Mouse (Mus musculus): ENCODE measurements at regions not wholly inside any gene's neighbourhood (a gene's known extent, or its start where the extent isn't known, plus 50 kb on each side); places are given as distances from the start of the nearest gene placed in this dataset.

DNA sequence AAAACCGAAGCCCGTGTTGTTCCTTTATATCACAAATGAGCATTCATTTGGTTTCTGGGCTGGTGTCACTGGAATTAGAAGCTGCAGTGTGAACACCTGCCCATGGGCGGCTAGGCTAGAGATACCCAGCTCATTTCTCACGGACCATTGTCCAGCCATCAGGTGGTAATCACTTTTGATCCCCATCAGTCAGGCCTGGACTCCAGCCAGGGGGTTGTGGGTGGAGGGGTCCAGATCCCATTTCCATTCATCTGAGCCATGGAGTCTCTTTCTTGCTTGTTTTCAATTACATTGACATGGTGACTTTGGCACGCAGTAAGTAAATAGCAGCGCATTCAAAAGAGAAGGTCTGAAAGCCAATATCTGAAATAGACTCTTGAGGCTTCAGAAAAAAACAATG is 276.1 kb upstream of the 4930412O13Rik start:
- TF ChIP-seq GATA4 (IDR thresholded peaks at IDR 0.05; ENCODE audit: insufficient replicate concordance, low read length), result no peak

DNA sequence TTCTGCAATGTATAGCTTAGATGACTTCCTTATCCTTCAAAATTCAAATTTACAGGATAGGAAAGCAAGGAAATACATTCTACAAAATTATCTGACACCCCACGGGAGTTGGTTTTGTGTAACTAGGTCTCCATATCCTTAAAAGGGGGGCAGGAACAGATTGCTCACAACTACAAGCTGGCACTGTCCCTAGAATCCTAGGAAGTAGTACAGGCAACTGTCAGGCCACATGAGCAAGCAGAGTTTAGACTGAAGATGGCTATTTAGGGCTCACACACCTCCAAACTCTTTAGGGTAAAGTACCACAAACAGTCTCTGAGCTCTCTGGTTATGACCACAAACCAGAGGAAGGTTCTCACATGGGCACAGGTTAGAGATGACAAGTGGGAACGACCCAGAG is 273.5 kb upstream of the 4930412O13Rik start:
- TF ChIP-seq GATA4 (IDR thresholded peaks at IDR 0.05; ENCODE audit: insufficient replicate concordance, low read length), result no peak

DNA sequence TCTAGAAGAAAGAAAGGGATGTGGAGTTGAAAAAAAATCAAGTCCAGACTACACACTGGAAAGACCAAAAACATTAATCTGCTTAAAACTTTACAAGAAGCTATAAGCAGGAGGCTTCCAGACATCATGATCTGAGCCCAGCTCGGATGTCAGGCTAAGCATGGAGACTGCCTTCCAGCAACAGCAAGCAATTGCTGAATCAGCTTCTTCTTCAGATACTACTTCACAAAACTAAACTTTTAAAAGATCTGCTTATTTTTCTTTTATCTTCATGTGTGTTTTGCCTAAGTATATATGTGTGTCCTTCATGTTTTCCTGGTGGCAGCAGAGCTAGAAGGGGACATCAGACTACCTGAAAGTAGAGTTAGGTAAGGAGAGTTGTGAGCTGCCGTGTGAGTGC is 266.6 kb upstream of the 4930412O13Rik start:
- no peak for TF ChIP-seq GATA4 (IDR thresholded peaks at IDR 0.05; ENCODE audit: insufficient replicate concordance, low read length)

DNA sequence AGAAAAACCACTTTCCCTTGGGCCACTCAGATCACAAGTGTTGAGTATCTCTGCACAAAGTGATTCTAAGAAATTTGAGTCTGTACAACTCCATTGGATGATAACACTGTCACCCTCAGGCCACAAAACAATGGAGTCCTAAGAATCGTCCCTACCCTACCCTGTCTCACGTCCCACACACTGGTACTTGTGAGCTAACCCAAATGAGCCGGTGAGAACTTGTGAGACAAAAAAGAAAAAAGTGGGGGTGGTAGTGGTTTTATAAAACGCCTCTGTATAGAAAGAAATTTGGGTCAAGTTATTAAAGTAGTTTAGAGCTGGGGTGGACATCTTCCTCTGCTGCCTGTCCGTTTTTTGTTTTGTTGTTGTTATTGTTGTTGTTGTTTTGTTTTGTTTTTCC is 264.8 kb upstream of the 4930412O13Rik start:
- no peak for TF ChIP-seq GATA4 (IDR thresholded peaks at IDR 0.05; ENCODE audit: insufficient replicate concordance, low read length)

DNA sequence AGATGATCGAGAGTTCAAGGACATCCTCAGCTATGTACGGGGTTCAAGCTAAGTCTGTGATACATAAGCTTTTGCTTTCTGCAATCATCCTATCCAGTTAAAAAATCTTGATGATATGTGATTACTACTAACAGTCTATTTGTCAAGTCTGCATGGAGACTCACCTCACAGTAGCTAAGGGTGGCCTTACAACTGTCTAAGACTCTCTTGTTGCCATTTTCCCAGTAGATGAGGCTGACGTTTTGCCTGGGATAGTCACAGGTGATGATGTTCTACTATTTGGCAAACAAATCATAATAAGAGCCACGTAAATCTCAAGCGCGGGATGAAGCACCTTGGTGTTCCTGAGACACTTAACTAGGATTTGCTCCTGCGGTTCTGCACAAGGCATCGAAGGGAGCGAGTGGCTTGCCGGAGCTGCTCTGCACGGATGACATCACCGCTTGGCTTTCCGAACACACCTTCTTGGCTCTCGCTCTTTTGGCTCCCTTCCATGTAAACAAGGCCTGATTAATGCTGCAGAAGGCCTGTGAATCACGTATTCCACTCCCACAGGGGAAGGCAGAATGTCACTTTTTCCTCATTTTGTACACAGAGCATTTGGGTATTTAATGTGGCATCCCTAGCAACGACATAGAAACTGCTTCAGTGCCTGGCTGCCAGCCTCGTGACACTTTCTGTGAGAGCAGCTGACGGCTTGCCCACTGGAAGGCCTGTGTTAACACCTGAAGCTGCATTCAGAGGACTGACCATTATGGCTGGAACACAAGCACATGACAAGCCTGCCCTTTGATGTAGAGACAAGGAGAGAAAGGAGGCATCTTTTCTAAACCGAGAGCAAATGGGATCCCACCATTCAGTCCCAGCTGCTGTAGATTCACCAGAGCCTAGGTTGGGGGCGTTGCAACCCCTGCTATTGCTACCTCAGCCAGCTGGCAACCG is 260.5 kb upstream of the 4930412O13Rik start:
- no peak for TF ChIP-seq GATA4 (IDR thresholded peaks at IDR 0.05; ENCODE audit: insufficient replicate concordance, low read length)

DNA sequence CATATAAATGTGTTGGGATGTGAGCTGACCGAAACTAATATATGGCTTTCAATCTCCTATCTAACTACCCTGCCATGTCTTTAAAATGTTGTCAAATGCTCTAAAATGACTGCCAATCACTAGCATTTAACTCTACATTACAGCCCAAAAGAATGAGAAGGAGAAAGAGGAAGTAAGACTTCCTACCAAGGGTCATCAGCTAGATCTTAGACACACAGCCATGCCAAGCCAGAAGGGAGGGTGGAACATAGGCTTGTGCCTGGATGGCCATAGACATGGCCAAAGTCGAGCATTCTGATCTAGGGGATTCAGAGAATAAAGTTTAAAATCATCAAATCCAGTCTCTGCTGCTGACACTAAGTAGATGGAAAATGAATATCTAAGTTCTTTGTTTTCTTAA is 257.4 kb upstream of the 4930412O13Rik start:
- no peak for TF ChIP-seq GATA4 (IDR thresholded peaks at IDR 0.05; ENCODE audit: insufficient replicate concordance, low read length)

DNA sequence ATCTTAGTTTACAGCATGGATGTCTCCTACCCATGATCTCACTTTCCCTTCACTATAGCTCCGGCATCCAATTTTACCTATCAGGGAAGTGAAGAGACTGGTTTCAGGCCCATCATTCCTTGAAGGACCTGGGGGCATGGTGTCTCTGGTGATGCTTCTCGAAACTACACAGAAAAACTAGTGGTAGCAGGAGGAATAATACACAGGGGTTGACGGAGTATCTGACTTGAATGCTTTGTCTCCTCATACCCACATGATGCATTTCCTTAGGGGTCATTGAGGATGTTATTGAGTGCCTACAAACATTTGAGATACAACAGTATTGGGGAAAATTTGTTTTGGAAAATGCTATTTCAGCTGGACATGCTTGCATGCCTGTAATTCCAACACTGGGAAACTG is 253.0 kb upstream of the 4930412O13Rik start:
- TF ChIP-seq GATA4 (IDR thresholded peaks at IDR 0.05; ENCODE audit: insufficient replicate concordance, low read length), result no peak

DNA sequence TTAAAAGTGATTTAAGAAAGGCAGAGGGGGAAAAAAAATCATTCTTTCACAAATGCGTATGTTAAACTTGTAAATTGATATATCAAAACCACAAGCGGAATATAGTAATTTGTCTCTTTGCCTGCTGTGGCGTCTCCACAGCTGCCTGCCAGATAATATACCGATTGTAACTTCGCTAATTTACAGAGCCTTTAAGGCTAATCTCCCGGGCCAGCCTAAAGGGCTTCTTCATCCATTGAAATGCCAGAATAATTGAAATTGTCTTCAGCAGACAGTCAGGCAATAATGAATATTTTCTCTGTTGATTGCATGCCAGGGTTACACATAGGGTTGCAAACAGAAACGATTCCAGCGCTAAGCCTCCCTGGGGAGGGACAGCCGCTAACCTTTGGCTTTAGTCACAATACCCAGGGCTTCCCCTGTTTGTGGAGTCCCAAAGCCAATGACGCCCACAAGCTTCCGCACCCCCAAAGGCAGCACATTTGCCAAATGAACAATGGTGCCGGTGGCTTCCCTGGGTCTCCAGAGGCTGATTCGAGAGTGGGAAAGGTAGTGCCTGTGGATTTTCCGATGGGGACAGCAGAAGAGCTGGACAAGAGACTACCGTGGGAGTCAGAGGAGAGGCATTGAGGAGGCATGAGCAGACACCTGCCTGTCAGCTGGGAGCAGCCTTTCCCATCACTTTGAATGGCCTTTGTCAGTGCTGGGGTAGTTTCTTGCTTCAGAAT is 248.2 kb upstream of the 4930412O13Rik start:
- no peak for TF ChIP-seq GATA4 (IDR thresholded peaks at IDR 0.05; ENCODE audit: insufficient replicate concordance, low read length)

DNA sequence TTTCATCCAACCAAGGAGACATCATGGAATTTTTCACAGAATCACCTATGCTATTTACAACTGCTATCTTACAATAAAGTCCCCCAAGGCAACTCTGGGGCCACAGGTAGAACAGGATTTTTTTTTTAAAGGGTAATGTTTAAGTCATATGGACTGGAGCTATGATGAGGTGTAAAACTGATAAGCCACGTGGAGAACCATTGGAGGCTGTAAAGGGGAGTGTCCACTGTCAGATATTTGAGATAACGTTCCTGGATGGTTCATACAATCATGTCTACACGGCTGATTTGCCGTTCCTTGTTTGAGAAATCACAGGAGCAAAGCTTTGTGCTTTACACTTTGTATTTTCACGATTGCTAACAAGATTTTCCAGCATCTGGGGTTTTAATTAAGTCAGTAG is 241.8 kb upstream of the 4930412O13Rik start:
- no peak for TF ChIP-seq GATA4 (IDR thresholded peaks at IDR 0.05; ENCODE audit: insufficient replicate concordance, low read length)

DNA sequence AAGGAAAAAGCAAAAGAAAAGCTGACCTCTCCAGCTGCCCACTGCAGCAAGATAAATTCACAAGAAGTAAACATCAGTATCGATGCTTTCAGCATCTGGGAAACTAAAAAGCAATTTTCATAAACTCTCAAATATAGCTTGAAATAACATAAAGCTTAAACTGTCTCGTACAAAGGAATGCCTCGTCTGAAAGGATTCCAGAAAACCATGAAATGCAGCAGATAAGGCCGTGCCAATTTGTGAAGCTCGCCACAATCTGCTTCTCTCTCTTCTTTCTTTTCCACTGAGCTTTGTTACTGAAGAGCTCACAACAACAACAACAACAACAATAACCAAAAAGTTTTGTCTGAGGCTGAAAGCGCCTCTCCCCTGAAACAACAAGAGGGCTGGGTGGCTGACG is 239.4 kb upstream of the 4930412O13Rik start:
- no peak for TF ChIP-seq GATA4 (IDR thresholded peaks at IDR 0.05; ENCODE audit: insufficient replicate concordance, low read length)

DNA sequence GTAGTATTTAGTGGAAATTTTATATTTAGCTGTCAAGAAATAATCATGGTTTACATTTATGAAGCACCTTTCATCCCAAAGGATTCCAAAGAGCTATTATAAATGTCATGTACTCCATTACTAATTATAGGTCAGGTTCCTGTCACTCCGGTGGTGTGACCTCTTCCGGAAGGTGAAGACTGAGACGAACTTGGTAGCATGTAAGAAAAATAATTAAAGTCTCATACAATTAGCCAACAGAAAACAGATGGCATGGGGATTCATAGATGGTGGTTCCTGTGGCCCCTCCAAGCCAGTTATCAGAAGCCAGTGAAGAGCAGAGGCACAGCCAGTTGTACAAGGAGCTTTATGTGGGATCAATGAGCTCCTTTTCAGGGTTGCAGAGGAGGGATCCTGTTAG is 238.6 kb upstream of the 4930412O13Rik start:
- no peak for TF ChIP-seq GATA4 (IDR thresholded peaks at IDR 0.05; ENCODE audit: insufficient replicate concordance, low read length)

DNA sequence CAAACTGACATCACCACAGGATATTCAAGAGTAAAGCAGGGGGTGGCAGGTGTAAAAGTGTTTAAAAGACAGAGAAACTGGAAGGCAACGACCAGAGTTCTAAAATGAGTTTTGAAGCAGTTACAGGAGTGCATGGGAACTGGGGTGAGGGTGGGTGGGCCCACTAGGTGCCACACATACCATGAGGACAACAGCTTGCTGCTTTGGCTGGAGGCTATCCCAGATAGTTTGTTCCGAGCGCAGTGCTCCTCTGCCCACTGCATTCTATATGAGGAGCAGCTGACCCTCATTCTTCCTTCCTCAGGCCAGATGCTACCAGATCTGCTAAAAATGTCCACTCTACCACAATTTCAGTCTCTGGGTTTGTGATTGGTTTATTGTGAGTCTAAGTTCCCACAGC is 234.6 kb upstream of the 4930412O13Rik start:
- TF ChIP-seq GATA4 (IDR thresholded peaks at IDR 0.05; ENCODE audit: insufficient replicate concordance, low read length), result no peak

DNA sequence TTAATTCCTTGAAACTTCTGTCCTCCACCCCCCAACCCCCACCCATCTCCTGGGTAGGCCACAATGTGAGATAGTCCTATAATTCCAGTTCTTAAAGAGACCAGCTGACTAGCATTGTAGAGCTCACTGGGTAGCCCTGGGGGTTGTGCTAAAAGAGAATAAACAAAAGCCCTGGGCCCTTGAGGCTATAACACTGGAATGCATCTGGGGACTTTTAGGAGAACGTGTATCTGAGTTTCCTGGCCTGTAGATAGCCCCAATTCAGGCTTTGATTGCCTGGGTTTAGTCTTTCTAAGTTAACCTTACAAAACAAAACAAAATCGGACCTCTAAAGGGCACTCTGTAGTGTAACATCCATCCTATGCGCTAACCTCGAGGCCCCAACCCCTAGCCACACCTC is 234.1 kb upstream of the 4930412O13Rik start:
- TF ChIP-seq GATA4 (IDR thresholded peaks at IDR 0.05; ENCODE audit: insufficient replicate concordance, low read length), result no peak

DNA sequence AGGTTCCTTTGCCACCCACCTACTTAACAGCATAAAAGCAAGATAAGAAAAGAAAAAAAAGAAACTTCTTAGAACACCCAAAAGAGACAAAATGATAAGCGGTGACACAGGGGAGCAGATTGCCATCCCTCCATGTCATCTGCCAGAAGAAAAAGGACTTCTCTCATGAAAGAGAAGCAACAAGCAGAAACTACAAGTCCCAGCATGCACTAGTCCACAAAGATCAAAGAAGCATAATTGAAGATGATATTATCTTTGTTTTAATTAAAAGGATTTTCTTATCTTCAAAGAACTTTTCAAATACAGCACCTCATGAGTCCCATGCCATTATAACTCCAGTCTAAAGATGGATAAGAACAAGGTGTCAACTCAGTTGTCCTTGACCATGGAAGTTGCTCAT is 231.0 kb upstream of the 4930412O13Rik start:
- no peak for TF ChIP-seq GATA4 (IDR thresholded peaks at IDR 0.05; ENCODE audit: insufficient replicate concordance, low read length)

DNA sequence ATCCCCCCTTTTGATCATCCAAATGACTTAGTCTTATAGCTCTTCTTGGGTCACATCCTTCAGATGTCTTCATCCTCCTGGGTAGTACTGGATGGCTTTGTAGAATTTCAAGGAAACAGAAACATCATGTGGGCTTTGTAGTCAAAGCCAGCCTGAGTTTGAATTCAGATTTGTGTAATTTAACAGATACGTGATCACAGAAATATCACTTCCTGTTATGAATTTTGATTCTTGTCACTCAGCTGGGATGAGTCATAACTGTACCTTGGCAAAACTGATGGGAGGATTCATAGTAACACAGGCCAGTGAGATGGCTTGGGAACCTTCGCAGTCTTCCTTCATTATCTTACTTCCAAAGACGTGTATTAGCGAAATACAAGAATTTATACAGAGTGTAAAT is 222.2 kb upstream of the 4930412O13Rik start:
- TF ChIP-seq GATA4 (IDR thresholded peaks at IDR 0.05; ENCODE audit: insufficient replicate concordance, low read length), result no peak

DNA sequence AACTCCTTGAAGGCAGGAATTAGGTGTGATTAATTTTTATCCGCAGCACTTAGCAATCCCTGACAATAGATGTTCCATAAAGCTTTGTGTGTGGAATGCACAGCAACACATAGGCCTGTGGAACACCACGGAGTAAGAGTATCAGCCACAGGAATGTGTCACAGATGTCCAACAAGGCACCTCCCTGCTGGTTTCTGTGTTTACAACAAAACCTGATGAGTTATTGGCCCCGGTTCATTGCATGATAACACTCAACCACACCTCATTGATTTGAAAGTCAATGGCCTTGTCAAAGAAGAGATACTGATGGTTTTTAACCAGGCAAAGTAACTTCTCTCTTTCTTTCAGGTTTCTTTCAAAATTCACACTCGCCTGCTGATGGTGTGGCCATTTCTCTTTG is 211.4 kb upstream of the 4930412O13Rik start:
- TF ChIP-seq GATA4 (IDR thresholded peaks at IDR 0.05; ENCODE audit: insufficient replicate concordance, low read length), result no peak

Measured in liver, adult (tissue).